Mouse (Mus musculus): Measurements from ENCODE around the gene Kdm5c.

DNA sequence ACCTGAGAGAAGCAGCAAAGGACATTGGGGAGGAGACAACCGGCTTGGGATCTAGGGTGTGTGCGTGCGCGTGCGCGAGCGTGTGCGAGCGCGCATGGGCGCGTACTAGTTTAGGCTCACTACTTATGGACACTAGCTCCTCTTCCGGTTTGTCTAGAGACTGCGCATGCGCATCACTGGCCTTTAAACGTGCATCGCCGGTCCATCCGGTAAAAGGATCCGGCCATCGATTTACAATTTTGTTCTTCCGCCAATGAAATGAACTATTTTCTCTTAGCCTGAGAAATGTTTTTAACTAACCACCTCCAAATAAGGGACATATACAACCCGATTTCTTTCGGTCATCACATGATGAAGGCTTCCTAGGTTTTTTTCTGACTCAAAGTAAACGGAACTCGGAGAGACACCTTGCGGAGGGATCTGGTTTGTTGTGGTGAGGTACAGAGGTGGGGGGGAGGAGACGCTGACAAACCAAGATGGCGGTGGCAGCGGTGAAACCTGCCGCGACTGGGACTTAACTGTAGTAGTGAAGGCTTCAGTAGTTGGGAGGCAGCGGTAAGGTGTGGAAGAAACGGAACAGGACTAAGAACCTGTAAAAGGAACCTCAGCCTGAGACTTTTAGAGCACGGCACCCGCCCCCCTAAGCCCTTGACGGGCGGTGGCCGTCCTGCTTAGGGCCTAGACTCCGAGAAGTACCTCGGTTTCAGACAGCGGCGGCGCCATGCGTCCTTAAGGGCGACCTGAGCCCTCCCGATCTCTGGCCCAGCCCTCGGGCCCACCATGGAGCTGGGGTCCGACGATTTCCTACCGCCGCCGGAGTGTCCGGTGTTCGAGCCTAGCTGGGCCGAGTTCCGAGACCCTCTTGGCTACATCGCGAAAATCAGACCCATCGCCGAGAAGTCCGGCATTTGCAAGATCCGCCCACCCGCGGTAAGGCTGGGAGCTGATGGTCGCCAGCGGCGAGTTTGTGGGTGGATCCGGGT is at the start of gene Kdm5c:
- TF ChIP-seq CTCF (conservative IDR thresholded peaks at IDR 0.05; ENCODE audit: low read length) (no peak), NANOG (IDR thresholded peaks at IDR 0.05; ENCODE audit: borderline replicate concordance, low read length) (no peak), POU5F1 (IDR thresholded peaks at IDR 0.05; ENCODE audit: borderline replicate concordance, low read length) (no peak)

Measured in E14TG2a.4 (cell line).